Mouse (Mus musculus) urinary bladder, postnatal 14 days (tissue): Measurements from ENCODE around the gene Npy2r.

ENCODE experiments used
- DNase-seq: peaks from one replicate; pipeline ENCODE4 v3.0.0; 2021; ENCODE audit warnings: low spot score

Gene Npy2r

DNA sequence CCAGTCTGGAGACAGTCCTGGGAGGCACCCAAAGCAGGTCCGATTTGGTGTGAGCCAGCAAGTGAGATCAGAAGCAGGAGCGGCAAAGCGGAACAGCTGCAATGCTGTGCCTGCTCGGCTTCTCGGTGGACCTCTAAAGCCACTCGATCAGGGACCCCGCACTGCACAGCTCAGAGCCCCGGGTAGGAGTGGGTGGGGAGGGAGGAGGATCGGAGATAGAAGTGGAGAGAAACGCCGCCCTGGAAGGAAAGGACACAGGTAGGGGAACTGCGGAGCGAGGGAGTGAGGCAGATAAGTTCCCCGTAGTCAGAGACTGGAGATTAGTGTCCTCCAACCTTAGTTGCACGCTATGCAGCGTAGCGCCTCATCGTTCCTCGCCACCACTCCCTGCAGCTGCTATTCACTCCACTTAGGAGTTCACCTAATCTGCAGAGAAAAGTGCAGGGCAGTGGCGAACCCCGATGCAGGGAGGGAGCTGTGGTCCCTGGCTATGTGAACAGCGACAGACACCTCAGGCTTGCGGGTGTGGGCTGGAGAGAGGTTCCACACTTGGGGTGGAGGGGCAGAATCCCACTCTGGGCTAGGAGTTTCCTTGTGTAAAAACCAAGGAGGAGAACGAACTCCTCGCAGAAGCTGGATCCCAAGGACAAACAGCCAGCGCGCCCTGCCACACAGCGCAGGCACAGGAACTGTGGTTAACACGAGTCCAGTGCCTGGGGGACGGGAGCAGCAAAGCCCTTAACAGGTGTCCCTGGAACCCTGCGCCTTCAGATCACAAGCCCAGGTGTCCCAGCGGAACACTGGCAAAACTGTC lies at the start of gene Npy2r:
Gene Npy2r (minus strand): TSS at position 177 of the 814 bp plus-strand sequence.
- DNase-seq = no peak

DNA sequence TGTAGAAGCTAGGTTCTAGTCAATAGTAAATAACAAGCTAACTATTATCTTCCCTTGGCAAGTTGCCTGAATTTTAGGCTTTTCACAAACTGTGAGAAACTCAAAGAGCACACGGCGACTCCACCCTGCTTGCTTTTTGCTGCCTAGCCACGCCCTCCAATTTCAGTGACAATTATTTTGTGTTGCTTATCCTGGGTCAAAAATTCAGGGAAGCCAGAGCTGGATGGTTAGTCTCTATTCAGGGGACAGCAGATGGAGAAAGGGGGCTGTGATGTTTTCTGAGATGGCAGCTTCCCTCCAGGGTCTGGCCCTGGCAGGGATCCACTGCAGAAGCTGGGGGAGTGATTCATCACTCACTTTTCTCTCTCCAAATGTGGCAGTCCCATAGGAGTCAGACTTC lies 9.9 kb upstream of the Npy2r start:
- no peak for DNase-seq

GRCm38 (mm10) chr3:82556311-82556828 lies 8.5 kb upstream of the Npy2r start:
- no peak for DNase-seq

- no peak for DNase-seq
Measured at GRCm38 (mm10) chr3:82549932-82550331, 2.0 kb upstream of the Npy2r start.

DNA sequence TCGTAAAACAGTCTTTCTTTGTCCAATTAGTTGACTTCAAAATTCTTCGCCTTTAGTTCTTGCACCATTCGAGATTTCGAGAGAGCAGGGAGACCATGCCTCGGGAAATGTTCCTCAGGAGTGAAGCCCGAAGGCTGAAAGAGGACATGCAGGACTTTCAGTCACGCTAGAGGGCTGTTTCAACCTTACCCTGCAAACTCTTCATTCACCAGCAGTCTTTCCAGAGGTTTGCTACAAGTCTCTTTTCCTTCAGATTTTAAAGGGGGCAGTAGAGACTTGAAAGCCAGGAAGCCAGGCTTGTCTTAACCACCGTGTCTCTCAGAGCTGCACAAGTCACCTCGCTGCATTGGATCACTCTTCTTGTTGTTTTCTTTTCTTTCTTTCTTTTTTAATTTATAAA lies 869 bp upstream of the Npy2r start:
- DNase-seq = no peak

GRCm38 (mm10) chr3:82541449-82541848 lies 6.4 kb downstream of the Npy2r start:
- no peak for DNase-seq

- no peak for DNase-seq
Measured at GRCm38 (mm10) chr3:82539951-82540350, 7.9 kb downstream of the Npy2r start.

DNA sequence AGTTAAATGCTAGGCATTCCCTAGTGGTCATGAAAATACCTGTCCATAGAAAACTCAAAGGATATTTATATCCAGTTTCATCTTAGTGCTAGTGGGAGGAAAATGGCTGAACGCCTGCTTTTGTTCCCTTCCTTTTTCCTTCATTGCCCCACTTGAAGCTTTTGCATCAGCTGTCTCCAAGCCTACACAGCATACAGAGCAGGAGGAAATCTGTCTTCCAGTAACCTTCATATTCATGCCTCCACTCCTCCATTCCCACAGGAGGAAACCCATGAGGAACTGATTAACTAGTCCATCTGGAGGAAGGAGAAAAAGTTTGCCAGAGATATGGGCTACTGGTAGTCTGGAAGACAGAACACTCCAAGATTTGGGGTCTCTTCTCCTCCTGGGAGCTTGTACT lies 23.1 kb downstream of the Npy2r start:
- no peak for DNase-seq

DNA sequence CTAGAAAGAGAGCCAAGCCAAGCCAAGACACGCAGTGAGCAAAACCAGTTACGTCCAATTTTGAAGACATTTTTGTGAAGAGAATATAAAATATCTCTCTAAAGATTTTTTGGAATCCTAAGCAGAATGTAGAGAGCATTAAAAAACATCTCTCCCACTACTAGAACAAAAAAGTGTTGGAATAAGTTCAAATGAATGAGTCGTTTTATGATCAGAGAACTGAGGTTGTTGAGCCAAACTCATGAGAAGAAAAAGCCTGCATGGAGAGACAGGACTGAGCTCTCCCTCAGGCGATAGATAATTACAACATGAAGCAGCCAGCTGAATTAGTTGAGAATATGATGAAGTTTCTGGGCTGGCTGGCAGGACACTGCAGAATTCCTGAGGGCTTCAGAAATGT lies 49.9 kb downstream of the Npy2r start:
- no peak for DNase-seq
